Mouse (Mus musculus) liver, adult 2 months (tissue): ENCODE measurements at regions not wholly inside any gene's neighbourhood (a gene's known extent, or its start where the extent isn't known, plus 50 kb on each side); places are given as distances from the start of the nearest gene placed in this dataset.

Experiments used
- CTCF ChIP-seq: fragments of 200-500 bp; IDR thresholded peaks from 2 replicates; pipeline ENCODE4 v1.5.1; 2011; ENCODE audit warnings: low read depth, low read length, control low read depth
- POLR2A ChIP-seq: fragments of 200-500 bp; IDR thresholded peaks from 2 replicates; pipeline ENCODE4 v1.6.1; 2011; ENCODE audit warnings: low read length, control low read depth; ENCODE audit not compliant: insufficient read depth; ENCODE audit errors: extremely low read depth

DNA sequence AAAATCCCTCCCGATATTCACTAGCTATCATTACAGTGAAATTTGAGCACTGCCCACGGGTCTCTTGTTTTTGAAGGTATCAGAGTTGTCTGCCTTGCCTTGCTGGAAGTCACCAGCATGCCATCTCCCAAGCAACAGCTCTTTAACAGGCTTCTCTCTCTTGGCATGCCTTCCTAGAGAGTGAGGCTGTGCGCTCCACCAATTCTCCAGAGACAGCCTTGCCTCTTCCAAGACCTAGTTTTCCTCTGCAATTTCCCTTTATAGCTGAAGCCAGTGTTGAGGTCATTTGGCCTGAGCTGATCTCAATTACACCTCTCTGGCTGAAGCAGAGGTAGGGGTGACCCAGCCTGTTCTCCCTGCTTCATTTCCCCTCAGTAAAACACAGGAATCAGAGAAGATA lies 477.3 kb upstream of the Arid1b start:
- TF ChIP-seq CTCF: no peak
- no peak for TF ChIP-seq POLR2A
